27 mouse cellular contexts compared by ENCODE assay signal in the genomic region with DNA sequence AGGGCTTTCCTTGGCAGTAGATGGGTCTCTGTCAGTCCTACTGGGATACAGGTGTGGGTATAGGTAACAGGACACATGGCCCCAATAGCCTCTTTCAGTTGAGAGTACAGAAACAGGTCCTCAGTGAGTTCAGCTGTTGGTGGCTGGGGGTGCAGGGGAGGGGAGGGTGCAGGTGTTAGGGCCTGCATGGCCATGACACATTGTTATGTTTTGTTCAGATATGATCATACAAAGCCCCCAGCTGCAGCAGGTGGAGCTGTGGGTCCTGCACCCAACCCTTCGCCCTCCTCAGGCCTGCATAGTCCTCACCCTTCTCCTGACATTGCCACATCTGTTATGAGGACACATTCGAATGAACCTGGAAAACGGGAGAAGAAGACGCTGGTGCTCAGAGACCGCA. TPM values are rescaled to one million over a fixed set of nuclear protein-coding genes. Genes with fewer than 3 reads are reported as not detected.
DNase-seq lines count a peak whose midpoint lies in the region; ATAC-seq and TF ChIP-seq lines count a peak whose summit lies in the region.
"Had no signal": no experiment of that assay in that cellular context is flagged by ENCODE, and none has a peak within 500 bp of the region (broad histone marks: within the 10 kb centered on the region; RNA-seq: fewer than 3 reads in every experiment).

No protein-coding gene starts in this region.

- H3K9me3 ChIP-seq in limb, embryonic 15.5 days, result no peaks in the 10 kb centered on the region
- no peaks in the 10 kb centered on the region for H3K9me3 ChIP-seq in limb, embryonic 10.5 days (replicated peaks)
- H3K9me3 ChIP-seq: embryonic facial prominence, embryonic 10.5 days; embryonic facial prominence, embryonic 12.5 days; forebrain, embryonic 13.5 days; G1E had no signal

- H3K27me3 ChIP-seq in limb, embryonic 15.5 days, result no peaks in the 10 kb centered on the region
- H3K27me3 ChIP-seq in limb, embryonic 10.5 days (ENCODE audit: low read depth, poor library complexity, severe bottlenecking), result no peaks in the 10 kb centered on the region
- no peaks in the 10 kb centered on the region for H3K27me3 ChIP-seq in thymus, adult 2 months (ENCODE audit: control insufficient read depth, insufficient read depth, low read length)
- H3K27me3 ChIP-seq: CH12.LX; embryonic facial prominence, embryonic 12.5 days; forebrain, embryonic 13.5 days; Patski had no signal

- WGBS in limb, embryonic 15.5 days, result 91% methylated on average over 5 of the region's 5 CpGs
- WGBS in limb, embryonic 10.5 days, result 93% methylated on average over 5 of the region's 5 CpGs
- 87% methylated on average over 5 of the region's 5 CpGs for WGBS in thymus, adult 2 months

- DNase-seq in limb, embryonic 10.5 days (ENCODE audit: low spot score), result no peak
- DNase-seq in thymus, adult 2 months, result no peak
- DNase-seq in thymus, postnatal 10 days (ENCODE audit: low spot score in 2 of 2), result peak; percentile 23 to 32
- DNase-seq in thymus, postnatal 25 days, result peak; percentile 31
- DNase-seq in heart, postnatal 14 days, result no peak
- DNase-seq: adrenal gland, adult 8-10 months; adrenal gland, postnatal 14 days; adrenal gland, postnatal 36 days; B cell, adult 2 months; cerebellum, adult 11-12 months; cerebellum, adult 2 months; cerebellum, adult 9-10 months; cerebellum, postnatal 10 days; cerebellum, postnatal 25 days had no signal

- no peak overlapping the region for H3K4me3 ChIP-seq in limb, embryonic 15.5 days
- no peak overlapping the region for H3K4me3 ChIP-seq in limb, embryonic 10.5 days
- H3K4me3 ChIP-seq in thymus, adult 2 months (ENCODE audit: control insufficient read depth, insufficient read depth, low read length), result no peak overlapping the region
- H3K4me3 ChIP-seq: embryonic facial prominence, embryonic 10.5 days; embryonic facial prominence, embryonic 12.5 days; forebrain, embryonic 13.5 days had no signal

- no peaks in the 10 kb centered on the region for H3K4me1 ChIP-seq in limb, embryonic 15.5 days
- no peaks in the 10 kb centered on the region for H3K4me1 ChIP-seq in limb, embryonic 10.5 days
- 0 out of 2 replicates have a peak, but pooled peaks cover 5% of the 10 kb centered on the region for H3K4me1 ChIP-seq in thymus, adult 2 months (replicated peaks; ENCODE audit: control insufficient read depth, insufficient read depth, low read length)
- H3K4me1 ChIP-seq: embryonic facial prominence, embryonic 10.5 days; embryonic facial prominence, embryonic 12.5 days; forebrain, embryonic 13.5 days had no signal

- no peak for TF ChIP-seq POLR2A in thymus, adult 2 months (IDR thresholded peaks at IDR 0.05; ENCODE audit: control insufficient read depth, extremely low read depth, insufficient read depth, low read length, poor library complexity)

- peaks cover 63% of the 10 kb centered on the region for H3K36me3 ChIP-seq in limb, embryonic 15.5 days
- H3K36me3 ChIP-seq in limb, embryonic 10.5 days, result peaks cover 68% of the 10 kb centered on the region
- H3K36me3 ChIP-seq in thymus, adult 2 months (ENCODE audit: control insufficient read depth, insufficient read depth, low read length), result peaks cover 41% of the 10 kb centered on the region

- H3K27ac ChIP-seq in limb, embryonic 15.5 days, result no peak overlapping the region
- H3K27ac ChIP-seq in limb, embryonic 10.5 days, result no peak overlapping the region
- peak overlapping the region; percentile 55 for H3K27ac ChIP-seq in thymus, adult 2 months (ENCODE audit: control insufficient read depth, insufficient read depth, low read length)
- H3K27ac ChIP-seq: embryonic facial prominence, embryonic 10.5 days; embryonic facial prominence, embryonic 12.5 days; forebrain, embryonic 13.5 days had no signal

- intact Hi-C loops in heart, postnatal 14 days (cut with DNase I), result no loop called here

- H3K4me2 ChIP-seq in limb, embryonic 15.5 days, result no peak overlapping the region
- H3K4me2 ChIP-seq: embryonic facial prominence, embryonic 12.5 days; forebrain, embryonic 13.5 days had no signal

- TF ChIP-seq CTCF in thymus, adult 2 months (IDR thresholded peaks at IDR 0.05; ENCODE audit: borderline replicate concordance, control insufficient read depth, extremely low read depth, insufficient read depth, low read length, poor library complexity), result no peak

- 0 out of 2 replicates have a peak, but pooled peaks have one; percentile 26 for ATAC-seq in limb, embryonic 15.5 days (ENCODE audit: insufficient number of reproducible peaks, low FRiP score, low TSS enrichment, low read depth)
- ATAC-seq in megakaryocyte-erythroid progenitor cell, adult 5-6 weeks (replicated peaks; ENCODE audit: low FRiP score, low TSS enrichment, poor library complexity, severe bottlenecking), result no peak
- ATAC-seq in megakaryocyte progenitor cell, adult 5-6 weeks (replicated peaks; ENCODE audit: poor library complexity), result no peak
- ATAC-seq: activated CD4-positive, CD25-positive, alpha-beta regulatory T cell, adult 4 months; CD4-positive, CD25-positive, alpha-beta regulatory T cell, adult 4 months; forebrain, embryonic 13.5 days; Patski had no signal

- H3K9ac ChIP-seq in limb, embryonic 15.5 days, result no peak overlapping the region
- H3K9ac ChIP-seq: embryonic facial prominence, embryonic 12.5 days; forebrain, embryonic 13.5 days had no signal

RNA-seq across cellular contexts. Expression of a gene that starts 8.6 kb away (rescaled TPM):
- polyA plus RNA-seq in limb, embryonic 15.5 days (2015; fragmentation: Nextera tagmentation; extraction: Ambion mirVana), result 29.3 and 29.9 TPM in 2 replicates
- polyA plus RNA-seq in limb, embryonic 10.5 days (2016; fragmentation: Nextera tagmentation; extraction: Ambion mirVana), result 30.7 and 33.0 TPM in 2 replicates
- 158 and 166 TPM in 2 replicates for polyA plus RNA-seq in thymus, adult 2 months (2012; rRNA removed)
- 5.5 and 17.0 TPM in 2 replicates for total RNA-seq in megakaryocyte-erythroid progenitor cell, adult 5-6 weeks (2014; fragmentation: Nextera tagmentation)
- total RNA-seq in megakaryocyte-erythroid progenitor cell, adult 5-6 weeks (2017), result 14.7 and 26.0 TPM in 2 replicates
- 10 to 100 TPM; 35.4 to 36.0 TPM for total RNA-seq in heart, postnatal 14 days (2021)
- 10.6 and 12.2 TPM in 2 replicates for total RNA-seq in megakaryocyte progenitor cell, adult 5-6 weeks (2015)
- total RNA-seq in megakaryocyte progenitor cell, adult 5-6 weeks (2017), result 13.5 and 27.0 TPM in 2 replicates

RNA-seq across cellular contexts. Expression of a gene that starts 17.9 kb away (rescaled TPM):
- 0.06 and 0.15 TPM in 2 replicates for polyA plus RNA-seq in limb, embryonic 15.5 days (2015; fragmentation: Nextera tagmentation; extraction: Ambion mirVana)
- 0.13 and 0.21 TPM in 2 replicates for polyA plus RNA-seq in limb, embryonic 10.5 days (2016; fragmentation: Nextera tagmentation; extraction: Ambion mirVana)
- polyA plus RNA-seq in thymus, adult 2 months (2012; rRNA removed), result 3.0 TPM in 2 replicates
- total RNA-seq in megakaryocyte-erythroid progenitor cell, adult 5-6 weeks (2014; fragmentation: Nextera tagmentation), result not detected in 2 replicates
- not detected in 2 replicates for total RNA-seq in megakaryocyte-erythroid progenitor cell, adult 5-6 weeks (2017)
- under 1 TPM; 0.22 TPM for total RNA-seq in heart, postnatal 14 days (2021)
- not detected in 2 replicates for total RNA-seq in megakaryocyte progenitor cell, adult 5-6 weeks (2015)
- not detected in 2 replicates for total RNA-seq in megakaryocyte progenitor cell, adult 5-6 weeks (2017)
- total RNA-seq: adrenal gland, adult 18-20 months; adrenal gland, adult 8-10 months; adrenal gland, postnatal 36 days; CH12.LX; G1E had no signal
- polyA plus RNA-seq: cortical plate, adult 2 months; G1E had no signal

Comparison
In these comparisons a context has a peak if more than half of its experiments do, and no peak if none do; other contexts are left out.
1. DNase-seq: peak in thymus, postnatal 10 days (2 of 2) and thymus, postnatal 25 days (single experiment); none in limb, embryonic 10.5 days (single experiment), thymus, adult 2 months (single experiment) and heart, postnatal 14 days (0 of 2).